Mouse (Mus musculus) right cerebral cortex, adult 18-20 months (tissue): Measurements from ENCODE around the gene Nfat5.

Source experiments
- DNase-seq: peaks from one replicate; pipeline ENCODE4 v3.0.0; 2022; ENCODE audit warnings: mixed read lengths

Nfat5 gene

DNA sequence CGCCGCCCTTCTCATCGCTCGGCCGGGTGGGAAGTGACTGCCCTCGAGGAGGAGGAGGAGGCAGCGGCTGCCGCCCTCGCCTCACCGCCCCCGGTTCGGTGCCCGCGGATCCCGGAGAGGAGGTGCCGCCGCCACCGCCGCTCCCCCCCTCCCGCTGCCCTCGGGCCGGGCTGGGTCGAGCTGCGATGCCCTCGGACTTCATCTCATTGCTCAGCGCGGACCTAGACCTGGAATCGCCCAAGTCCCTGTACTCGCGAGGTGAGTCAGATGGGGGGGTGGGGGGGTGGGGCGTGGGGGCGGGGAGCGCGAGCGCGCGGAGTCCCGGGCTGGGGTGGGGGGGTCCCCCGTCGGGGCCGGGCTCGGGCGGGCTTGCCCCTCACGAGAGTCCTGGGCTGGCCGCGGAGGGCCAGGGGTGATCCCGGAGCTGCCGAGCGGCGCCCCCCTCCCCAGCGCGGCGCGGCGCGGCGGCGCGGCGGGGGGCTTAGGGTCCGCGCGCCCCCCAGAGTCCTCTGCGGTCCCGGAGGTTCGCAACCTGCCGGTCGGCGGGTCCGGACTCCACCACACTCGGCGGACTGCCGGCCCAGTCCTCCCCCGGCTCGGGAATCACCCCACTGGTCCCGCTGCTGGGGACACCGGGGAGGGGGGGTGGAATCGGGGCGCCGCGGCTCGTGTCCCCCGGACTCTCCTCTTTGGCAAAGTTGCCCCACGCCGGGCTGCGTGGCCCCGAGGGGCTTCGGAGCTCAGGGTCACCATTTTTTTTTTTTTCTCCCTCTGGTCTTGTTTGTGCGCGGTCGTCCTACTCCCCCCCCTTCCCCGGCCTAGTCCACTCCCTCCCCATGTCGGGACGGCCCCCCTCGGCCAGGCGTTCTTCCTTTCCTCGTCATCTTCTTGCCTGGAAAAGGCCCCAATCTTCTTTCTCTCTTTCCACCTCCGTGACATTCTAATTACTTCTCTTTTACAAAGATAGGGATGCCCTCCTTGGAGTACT, 665 bp downstream of the Nfat5 start:
- DNase-seq = peak; percentile 30

DNA sequence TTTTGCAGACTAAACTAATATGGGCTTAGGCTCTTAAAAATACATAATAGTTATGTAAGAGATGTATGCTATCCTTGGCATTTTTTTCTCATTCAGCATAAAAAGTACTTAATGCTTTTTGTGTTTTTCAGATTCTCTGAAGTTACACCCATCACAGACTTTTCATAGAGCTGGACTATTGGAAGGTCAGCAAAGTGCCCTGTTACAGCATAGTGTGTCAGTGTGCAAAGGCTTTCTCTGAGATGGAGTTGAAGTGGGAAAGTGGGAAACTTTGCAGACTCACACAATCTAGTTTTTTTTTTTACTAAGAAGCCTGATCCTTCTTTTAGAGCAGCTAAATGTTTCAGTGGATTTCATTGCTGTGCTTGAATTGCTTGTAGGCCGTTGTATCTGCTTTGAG, 2.2 kb downstream of the Nfat5 start:
- DNase-seq = no peak

DNA sequence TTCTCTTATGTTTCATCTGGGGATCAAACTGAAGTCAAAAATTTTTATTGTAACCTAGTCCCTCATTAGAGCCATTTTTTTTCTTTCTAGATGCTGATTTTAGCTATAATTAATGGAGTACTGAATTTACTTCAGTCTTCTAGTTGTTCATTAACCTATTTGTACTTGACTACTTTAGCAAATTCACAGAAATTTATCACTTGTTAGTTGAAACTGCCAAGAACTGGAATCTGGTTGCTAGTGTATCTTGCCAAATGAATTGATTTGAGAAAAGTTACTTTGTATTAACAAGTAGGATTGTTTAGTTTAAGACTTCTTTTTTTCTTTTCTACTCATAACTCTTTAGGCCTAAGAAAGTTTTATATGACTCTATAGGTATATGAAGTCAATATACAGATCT, 18.6 kb downstream of the Nfat5 start:
- no peak for DNase-seq

DNA sequence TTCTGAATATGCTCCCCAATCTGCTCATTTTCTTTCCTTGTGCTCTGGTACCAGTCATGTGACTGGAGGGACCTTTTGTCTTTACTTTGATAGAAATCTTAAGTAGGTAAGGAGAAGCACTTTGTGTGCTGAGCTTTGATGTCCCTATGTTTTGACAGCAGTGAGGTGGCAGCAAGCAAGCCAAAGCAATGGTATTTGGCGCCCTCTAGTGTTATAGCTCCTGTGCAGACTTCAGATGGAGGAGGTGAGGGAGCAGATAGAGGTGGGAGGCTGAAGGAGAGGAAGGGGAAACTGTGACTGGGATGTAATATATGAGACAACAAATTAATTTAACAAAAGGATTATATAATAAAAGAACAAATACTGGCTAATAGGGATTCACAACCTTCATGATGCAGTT, 30.9 kb downstream of the Nfat5 start:
- DNase-seq = peak; percentile 82

DNA sequence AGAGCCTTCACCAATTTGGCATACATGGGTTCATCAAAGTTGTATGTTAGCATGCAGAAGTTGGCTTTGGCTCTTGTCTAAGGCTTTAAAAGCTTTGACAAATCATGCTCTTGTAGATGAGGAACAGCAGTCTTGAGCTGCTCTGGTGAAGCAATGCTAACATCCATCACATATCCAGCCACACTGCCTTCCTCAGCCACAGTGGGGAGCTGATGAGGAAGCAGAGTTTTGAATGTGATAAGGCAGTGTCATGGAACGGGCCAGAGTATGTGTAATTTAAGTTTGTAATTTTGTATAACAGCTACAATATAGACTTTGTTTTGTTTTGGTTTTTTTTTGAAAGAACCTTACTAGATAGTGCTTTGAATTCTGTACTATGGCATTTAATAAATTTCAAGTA, 36.3 kb downstream of the Nfat5 start:
- no peak for DNase-seq

DNA sequence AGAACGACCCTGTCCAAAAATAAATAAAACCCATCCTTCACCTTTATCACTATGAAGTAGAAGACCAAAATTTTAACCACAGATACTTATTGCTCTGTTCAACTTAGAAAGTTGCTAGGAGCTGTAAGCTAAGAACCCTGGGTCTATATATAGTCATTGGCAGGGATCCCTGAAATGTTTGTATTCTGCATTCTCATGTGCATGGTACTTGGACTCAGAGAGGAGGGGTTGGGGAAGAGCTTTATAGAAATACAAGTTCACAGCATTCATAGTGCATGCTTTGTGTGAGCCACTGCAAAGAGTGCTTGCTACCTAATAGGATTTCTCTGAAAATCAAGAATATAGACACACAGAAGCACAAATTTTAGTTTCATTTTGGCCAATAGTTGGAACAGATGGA, 43.2 kb downstream of the Nfat5 start:
- DNase-seq = no peak

DNA sequence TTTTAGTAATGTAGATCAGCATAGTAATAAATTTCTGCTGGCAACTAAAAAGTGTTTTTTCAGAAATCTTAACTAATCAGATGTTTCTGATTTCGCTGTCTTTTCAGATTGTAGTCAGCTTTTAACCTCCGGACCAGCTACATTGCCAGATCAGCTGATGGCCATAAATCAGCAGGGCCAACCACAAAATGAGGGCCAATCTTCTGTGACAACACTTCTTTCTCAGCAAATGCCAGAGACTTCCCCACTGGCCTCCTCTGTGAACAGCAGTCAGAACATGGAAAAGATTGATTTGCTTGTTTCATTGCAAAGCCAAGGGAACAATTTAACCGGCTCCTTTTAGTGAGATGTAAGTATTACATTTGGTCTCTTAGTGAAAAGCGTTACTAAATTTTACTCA, 77.0 kb downstream of the Nfat5 start:
- no peak for DNase-seq

DNA sequence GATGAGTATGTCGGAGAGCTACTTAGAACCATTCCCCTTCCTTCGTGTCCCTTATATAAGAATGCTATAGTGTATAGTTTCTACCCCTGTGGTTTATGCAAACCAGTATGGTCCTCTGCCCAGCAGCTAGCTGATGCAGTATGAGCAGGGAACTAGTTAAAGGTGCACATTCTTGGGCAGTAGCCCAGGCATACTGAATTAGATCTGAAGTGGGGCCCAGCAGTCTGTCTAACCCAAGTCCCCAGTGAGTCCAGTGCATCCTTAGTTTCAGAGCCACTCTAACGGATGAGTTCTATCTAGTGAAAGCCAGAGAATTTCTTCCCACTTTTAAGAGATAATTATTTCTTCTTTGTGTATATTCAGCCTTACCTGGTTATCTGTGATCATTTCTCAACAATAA, 84.1 kb downstream of the Nfat5 start:
- no peak for DNase-seq

DNA sequence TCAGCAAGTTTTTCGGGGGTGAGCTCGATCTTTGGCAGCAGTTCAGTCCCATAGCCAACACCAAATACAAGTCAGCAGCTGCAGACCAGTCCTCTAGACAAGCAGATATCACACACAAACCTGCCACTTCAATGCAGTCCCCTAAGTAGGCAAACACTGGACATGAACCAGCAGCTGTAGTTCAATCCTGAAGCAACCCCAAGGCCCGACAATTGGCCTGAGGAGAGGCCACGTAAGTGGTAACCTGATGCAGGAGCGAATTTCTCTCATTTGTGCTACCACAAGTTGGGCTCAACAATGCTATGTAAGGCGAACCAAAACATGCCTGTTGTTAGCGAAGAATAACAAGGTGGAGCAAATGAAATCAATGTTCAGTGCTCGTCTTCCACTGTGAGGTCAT, 87.5 kb downstream of the Nfat5 start:
- DNase-seq = no peak

DNA sequence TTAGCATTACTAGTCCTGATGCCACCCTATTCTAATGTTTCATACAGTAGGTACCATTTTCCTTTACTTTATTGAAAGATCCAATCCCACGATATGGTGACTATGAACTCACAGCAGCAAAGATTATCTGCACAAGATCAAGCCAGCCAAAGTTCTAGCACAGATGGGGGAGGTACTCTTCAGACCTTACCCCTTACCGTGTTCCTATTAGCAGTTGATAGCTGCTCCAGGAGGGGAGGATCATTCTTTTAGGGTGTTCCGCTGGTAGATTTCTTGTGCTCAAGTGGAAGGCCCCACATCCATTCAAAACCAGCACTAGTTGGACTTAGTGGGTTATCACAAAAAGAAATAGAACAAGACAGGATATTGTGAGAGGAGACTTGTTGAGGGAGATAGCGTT, 88.4 kb downstream of the Nfat5 start:
- DNase-seq = no peak

DNA sequence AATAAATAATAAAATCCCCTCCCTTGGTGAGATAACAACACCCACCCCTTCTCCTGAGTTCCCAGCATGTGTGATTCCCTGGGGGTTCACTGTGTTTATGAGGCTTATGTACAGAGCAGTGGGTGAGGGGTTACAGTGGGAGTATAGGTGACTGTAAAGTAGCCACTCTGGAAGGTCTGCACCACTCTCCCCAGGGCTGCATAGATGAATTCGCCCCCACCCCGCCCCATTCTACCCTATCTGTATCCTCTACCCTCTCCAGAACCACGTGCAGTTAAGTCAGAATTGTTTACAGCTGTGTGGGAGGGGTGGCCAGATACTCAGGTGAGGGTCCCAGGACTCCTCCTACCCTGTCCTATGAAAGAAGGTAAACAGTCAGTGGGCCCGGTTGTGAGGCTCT, 89.6 kb downstream of the Nfat5 start:
- DNase-seq = no peak

DNA sequence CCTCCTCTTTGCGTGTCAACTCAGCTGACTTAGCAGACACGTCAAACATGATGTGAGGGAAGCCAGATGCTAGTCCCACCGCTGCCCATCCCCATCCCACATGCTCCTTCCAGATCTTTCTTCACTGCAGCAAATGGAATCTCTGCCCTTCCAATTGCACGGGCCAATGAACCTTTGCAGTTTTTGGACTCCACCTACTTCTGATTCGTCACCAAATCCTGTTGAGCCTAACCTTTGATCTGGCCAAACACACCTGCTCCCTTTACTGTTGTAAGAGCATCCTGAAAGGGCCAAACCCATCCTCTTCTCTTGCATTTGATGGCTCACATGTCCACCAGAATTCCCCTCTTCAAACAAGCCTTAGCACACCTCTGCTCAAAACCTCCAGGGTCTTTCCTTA, 91.4 kb downstream of the Nfat5 start:
- DNase-seq = no peak

DNA sequence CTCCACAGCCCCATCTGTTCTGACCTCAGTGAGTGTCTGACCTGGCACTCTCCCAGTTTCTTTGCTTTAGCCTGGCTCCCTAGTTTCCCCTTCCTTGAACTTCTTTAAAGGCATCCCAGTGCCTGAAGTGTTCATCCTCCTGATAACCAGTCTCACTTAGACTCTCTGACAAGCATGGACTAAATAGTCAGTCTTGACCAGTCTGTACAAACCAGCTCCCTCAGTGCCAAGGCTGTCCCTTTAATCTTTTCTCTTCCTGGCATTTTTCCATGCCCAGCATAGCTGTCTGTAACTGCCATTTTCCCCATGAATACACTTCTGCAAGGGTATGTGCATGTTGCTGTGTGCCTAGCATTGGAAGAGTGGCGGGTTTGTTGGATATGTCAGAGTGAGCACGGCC, 91.8 kb downstream of the Nfat5 start:
- DNase-seq = no peak

DNA sequence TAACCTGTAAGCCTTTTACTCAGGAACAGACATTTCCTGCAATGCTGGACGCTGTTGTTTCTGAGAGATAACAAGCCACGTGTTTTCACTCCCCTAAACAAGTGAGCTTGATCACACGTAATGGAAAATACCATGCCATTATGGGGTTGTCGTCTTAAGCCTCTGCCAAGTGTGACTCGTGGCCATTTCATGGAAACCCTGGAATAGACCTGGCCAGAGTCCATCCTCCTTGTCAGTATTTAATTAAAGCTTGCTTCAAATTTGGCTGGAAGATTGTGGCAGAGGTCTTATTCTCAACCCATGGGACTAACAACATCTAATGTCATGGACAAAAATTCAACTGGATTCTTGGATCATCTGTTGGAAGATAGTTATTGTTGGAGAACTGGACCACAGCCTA, 92.9 kb downstream of the Nfat5 start:
- DNase-seq = no peak

DNA sequence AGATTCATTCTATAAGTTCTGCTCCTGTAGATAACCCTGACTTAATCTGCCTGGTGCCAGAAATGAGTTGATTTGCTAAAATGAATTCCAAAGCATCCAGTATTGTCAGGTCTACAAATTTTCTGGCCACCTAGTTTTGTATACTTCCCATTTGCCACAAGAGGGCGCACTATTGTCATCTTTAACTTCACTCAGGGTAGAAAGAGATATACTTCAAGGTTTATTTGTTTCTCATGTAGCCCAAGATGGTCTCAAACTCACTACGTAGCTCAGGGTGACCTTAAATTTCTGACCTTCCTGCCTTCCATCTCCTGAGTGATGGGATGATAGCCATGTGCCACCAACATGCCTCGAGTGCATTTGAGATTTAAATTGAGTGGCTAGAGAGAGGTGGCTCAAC, 93.4 kb downstream of the Nfat5 start:
- DNase-seq = no peak

DNA sequence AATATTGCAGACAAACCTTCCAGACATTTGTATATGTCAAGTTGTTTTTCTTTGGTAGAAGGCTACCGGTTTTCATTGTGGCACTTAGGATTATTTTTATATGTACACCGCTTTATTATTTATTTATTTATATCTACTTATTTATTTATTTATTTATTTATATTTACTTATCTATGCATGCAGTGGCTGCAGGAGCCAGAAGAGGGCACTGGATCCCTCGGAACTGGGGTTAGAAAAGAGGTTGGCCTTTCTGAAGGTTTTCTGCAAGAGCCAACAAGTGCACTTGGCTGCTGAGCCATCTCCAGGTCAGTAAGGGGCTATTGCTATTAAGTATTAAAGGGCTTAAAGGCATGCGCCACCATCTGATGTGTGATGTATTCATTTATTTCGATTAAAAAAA, 94.6 kb downstream of the Nfat5 start:
- no peak for DNase-seq

DNA sequence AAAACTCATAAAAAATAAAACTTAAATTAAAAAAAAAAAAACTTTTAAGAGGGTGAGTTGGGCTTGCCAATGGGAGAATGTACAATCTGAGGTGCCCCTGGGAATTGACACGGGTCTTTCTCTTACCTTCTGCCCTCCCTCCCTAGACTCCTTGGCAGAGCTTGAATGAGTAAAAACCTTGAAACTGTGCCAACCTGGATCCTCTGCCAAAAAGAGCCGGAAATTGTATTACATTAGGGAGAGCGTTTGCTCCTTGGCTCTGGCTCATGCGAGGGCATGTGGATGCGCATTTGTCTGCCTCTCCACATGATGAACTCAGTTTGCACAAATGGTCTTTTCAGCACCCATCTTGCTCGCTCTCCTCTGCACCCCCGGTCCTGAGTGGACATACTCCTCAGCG, 96.3 kb downstream of the Nfat5 start:
- DNase-seq = peak; percentile 17

DNA sequence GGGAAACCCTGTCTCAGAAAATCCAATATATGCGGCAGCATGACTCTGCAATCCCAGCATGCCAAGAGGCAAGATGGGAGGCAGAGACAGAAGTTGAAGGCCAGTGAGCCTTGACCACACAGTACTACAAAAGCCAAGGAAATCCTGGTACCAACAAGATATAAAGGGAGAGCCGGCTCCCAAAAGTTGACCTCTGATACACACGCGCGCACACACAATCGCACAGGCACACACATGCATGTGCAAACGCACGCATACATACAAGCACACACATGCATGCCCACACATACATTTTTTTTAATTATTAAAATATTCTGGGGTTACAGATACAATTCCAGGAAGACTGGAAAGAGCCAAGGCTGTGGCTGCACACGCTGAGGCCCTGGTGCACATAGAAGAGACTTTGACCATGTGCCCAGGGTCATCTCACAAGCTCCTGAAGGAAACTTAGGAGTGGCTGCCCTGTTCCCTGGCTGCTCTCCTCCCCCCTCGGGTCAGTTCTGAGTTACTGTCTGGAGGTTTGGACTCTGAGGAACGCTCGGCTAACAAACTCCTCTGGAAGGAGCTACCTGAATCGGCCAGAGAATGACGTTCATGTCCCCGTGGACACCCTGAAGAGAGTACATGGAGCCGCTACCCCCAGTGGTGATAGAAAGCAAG, 97.3 kb downstream of the Nfat5 start:
- no peak for DNase-seq

DNA sequence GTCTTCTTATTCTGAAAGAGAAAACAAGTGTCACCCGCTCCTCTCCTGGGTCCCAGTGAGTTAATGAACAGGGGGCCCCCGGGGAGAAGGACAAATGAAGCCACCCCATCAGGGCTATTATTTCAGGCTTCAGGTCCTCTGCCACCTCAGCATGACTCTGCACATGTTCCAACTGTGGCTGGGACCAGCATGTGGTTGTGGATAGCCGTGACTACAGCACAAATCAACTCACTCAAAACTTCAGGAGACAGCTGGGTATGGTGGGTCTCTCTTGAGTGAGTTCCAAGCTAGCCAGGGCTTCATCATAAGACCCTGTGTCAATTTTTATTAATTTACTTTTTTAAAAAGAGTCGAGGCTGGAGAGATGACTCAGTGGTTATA, 97.9 kb downstream of the Nfat5 start:
- DNase-seq = no peak

DNA sequence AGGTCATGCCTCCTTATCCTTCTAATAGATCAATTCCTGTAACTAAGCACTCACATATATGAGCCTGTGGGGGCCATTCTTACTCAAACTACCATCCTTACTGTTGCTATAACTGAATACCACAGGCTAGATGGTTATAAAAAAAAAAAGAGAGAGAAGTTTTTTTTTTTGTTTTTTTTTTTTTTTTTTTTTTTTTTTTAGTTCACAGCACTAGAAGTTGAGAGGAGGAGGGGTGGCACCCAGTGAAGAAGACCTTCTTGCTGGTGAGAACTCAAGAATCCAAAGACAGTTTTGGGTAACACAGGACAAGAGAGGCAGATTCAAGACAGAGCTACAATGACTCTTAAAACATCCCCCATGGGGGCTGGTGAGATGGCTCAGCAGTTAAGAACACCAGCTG, 102.1 kb downstream of the Nfat5 start:
- DNase-seq = no peak

DNA sequence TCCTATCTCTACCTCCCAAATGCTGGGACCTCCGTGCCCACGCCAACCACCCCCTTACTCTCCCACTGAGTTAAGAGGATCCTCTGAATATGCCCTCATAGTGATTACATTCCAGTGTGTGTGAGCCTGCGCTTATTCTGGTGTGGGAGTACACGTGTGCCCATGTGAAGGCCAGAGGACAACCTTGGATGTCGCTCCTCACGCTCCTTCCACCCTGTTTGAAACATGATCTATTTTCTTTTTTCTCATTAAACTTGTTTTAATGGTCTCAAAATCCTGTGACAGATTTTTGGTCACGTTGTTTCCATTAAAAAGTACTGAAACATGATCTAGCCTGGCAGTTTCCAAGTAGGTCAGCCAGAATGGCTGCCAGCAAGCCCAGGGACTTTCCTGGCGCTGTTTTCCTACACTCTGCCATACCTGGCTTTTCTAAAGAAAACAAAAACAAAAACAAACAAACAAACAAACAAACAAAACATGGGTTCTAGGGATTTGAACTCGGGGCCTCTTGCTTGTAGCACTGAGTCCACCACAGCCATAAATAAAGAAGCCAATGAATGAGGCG, 102.9 kb downstream of the Nfat5 start:
- no peak for DNase-seq

DNA sequence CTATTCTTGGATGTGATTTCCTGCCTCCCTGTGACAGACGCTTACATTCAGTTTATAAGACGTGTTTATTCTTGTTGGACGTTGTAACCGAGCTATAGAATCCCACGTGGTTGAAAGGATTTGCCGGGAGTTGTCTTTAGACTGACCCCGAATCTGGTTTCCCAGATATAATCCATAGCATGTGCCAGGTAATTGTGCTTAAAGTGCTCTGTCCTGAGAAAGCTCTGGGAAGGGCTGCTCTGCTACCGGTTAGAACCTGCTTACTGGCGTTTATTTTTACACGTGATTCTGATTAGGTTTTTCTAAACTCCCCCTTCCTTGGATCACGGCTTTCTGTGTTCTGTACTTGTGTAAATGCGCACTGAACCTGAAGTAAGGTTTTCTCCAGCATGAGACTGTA, 104.4 kb downstream of the Nfat5 start:
- no peak for DNase-seq

DNA sequence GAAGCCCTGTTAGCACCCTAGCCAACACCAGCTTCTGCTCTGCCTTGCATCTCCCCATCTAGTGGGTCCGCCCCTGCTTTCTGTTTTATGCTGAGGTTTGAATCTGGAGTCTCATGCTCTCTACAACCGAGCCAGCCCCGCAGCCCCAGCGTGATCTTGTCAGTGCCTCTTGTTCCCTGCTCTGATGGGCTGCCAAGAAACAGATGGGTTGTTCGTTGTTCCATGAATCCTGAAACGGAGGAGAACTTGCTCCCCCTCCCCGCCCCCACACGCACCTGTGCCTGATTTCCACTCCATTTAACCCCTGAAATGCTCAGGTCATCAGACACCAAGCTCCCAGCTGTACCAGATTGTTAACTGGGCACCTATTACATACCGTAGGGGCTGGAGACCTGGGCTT, 106.2 kb downstream of the Nfat5 start:
- peak; percentile 30 for DNase-seq

DNA sequence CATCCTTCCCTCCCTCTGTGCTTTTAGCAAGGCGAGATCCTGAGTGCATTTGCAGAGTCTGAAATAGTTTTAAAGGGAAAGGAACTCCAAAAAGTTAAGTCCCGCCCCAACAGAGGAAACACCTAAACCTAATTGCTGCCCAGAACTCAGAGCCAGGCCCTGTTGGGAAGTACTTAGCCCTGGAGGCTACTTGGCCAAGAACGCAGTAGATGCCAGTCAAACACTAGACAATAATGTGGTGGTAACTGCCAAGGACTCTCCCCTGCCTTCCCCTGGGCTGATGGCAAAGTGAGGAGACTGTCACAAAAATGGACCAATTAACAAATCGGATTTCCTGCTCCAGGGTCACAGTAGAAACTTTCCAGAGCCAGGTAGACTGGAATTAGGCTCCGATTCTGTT, 108.6 kb downstream of the Nfat5 start:
- no peak for DNase-seq
